Mouse (Mus musculus) heart, postnatal 0 days (tissue): Measurements from ENCODE around the gene Dnajc3.

Source experiments
- CTCF ChIP-seq: IDR thresholded peaks from 2 replicates; pipeline ENCODE4 v1.5.1; 2016; ENCODE audit warnings: antibody characterized with exemption, control low read depth, low read depth
- EP300 ChIP-seq: IDR thresholded peaks from 2 replicates; pipeline ENCODE4 v1.6.1; 2016; ENCODE audit warnings: antibody characterized with exemption, low read depth

DNA sequence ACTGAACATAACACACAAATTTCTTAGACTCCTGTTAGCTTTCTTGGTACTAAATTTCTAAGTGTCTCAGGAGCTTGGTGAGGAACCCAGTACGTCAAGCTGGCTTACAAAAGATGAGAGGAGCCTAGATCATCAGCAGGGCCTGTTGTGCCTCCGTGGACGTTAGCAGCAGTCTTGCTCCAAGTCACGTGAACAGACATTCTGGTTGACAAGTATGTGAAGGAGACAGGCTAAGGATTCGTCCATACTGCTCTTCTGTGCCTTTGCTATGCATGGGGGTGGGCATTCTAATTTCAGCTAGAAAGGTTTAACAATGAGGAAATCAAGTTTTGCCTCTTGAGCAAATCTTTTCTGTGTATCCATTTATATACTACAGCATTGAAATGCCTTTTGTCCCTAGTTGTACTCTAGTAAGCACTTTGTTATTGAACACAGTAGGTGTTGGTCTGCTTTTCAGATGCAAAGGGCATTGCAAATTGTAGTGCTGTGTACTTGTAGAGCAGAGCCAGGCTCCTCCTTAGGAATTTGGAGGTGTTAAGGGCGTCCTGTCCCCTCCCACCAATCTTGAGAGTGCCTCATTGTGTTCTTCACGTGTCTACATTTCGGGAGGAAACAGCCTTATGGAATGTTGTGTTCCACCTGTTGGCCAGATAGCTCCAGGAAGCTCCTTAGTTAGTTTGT lies 39.5 kb downstream of the Dnajc3 start:
- no peak for TF ChIP-seq CTCF
- no peak for TF ChIP-seq EP300
